Mouse (Mus musculus): ENCODE measurements around the gene Mapkbp1. TPM values are rescaled to one million over a fixed set of nuclear protein-coding genes. Genes with fewer than 3 reads are reported as not detected.

Gene Mapkbp1
- 8.3 and 9.3 TPM in 2 replicates for polyA plus RNA-seq (2015; fragmentation: Nextera tagmentation; extraction: Ambion mirVana)

- WGBS, result under 1% methylated on average over 19 of the region's 19 CpGs
- ATAC-seq, result peak; percentile 82
- peaks cover 29% of the 10 kb centered on the region for H3K4me1 ChIP-seq (ENCODE audit: control insufficient read depth, insufficient read depth, low read length)
- peak within 1 kb of the TSS; percentile 89 for H3K9ac ChIP-seq (ENCODE audit: low read depth, low read length)
- H3K27ac ChIP-seq (ENCODE audit: low read length), result peak within 1 kb of the TSS; percentile 82
- H3K9me3 ChIP-seq (replicated peaks; ENCODE audit: control insufficient read depth, low read length, poor library complexity, severe bottlenecking), result no peaks in the 10 kb centered on the region
- H3K27me3 ChIP-seq (ENCODE audit: control insufficient read depth, insufficient read depth, low read depth, low read length), result no peaks in the 10 kb centered on the region
- peak within 1 kb of the TSS; percentile 88 for H3K4me2 ChIP-seq (ENCODE audit: low read length)
- peak within 1 kb of the TSS; percentile 93 for H3K4me3 ChIP-seq (ENCODE audit: low read depth, low read length)
- H3K36me3 ChIP-seq (ENCODE audit: control insufficient read depth, insufficient read depth, low read length), result no peaks in the 10 kb centered on the region
These were observed at the start of gene Mapkbp1 for GRCm38 (mm10) chr2:119972537-119972879. Gene Mapkbp1, plus strand, starts transcription at chr2:119972699.

- no peaks in the 10 kb centered on the region for H3K27me3 ChIP-seq (ENCODE audit: control insufficient read depth, insufficient read depth, low read depth, low read length)
- H3K9ac ChIP-seq (ENCODE audit: low read depth, low read length), result no peak overlapping the region
- H3K4me2 ChIP-seq (ENCODE audit: low read length), result no peak overlapping the region
- no peaks in the 10 kb centered on the region for H3K9me3 ChIP-seq (replicated peaks; ENCODE audit: control insufficient read depth, low read length, poor library complexity, severe bottlenecking)
- no peak overlapping the region for H3K27ac ChIP-seq (ENCODE audit: low read length)
- WGBS, result 48% methylated on average over 9 of the region's 9 CpGs
- H3K4me3 ChIP-seq (ENCODE audit: low read depth, low read length), result no peak overlapping the region
- H3K4me1 ChIP-seq (ENCODE audit: control insufficient read depth, insufficient read depth, low read length), result peaks cover 22% of the 10 kb centered on the region
- ATAC-seq, result no peak
- peaks cover 2% of the 10 kb centered on the region; the same call in 1 of the 2 replicates for H3K36me3 ChIP-seq (ENCODE audit: control insufficient read depth, insufficient read depth, low read length)
These were observed 1.9 kb upstream of the Mapkbp1 start for GRCm38 (mm10) chr2:119970571-119970970.

- Histone ChIP-seq H3K27me3 (ENCODE audit: control insufficient read depth, insufficient read depth, low read depth, low read length) (no peaks in the 10 kb centered on the region), H3K9me3 (replicated peaks; ENCODE audit: control insufficient read depth, low read length, poor library complexity, severe bottlenecking) (no peaks in the 10 kb centered on the region), H3K4me2 (ENCODE audit: low read length) (peak overlapping the region; percentile 88), H3K4me3 (ENCODE audit: low read depth, low read length) (no peak overlapping the region), H3K9ac (ENCODE audit: low read depth, low read length) (peak overlapping the region; percentile 15; the same call in 1 of the 2 replicates), H3K36me3 (ENCODE audit: control insufficient read depth, insufficient read depth, low read length) (no peaks in the 10 kb centered on the region; the same call in 1 of the 2 replicates), H3K27ac (ENCODE audit: low read length) (no peak overlapping the region), H3K4me1 (ENCODE audit: control insufficient read depth, insufficient read depth, low read length) (peaks cover 22% of the 10 kb centered on the region)
- WGBS, result 87% methylated on average over 3 of the region's 3 CpGs
- ATAC-seq, result no peak
These were observed 1.2 kb upstream of the Mapkbp1 start for GRCm38 (mm10) chr2:119971316-119971715.

- H3K27ac ChIP-seq (ENCODE audit: low read length), result peak overlapping the region; percentile 82
- H3K9me3 ChIP-seq (replicated peaks; ENCODE audit: control insufficient read depth, low read length, poor library complexity, severe bottlenecking), result no peaks in the 10 kb centered on the region
- H3K4me3 ChIP-seq (ENCODE audit: low read depth, low read length), result peak overlapping the region; percentile 93
- WGBS, result under 1% methylated on average over 32 of the region's 32 CpGs
- H3K9ac ChIP-seq (ENCODE audit: low read depth, low read length), result peak overlapping the region; percentile 89
- ATAC-seq, result peak; percentile 98
- H3K27me3 ChIP-seq (ENCODE audit: control insufficient read depth, insufficient read depth, low read depth, low read length), result no peaks in the 10 kb centered on the region
- peak overlapping the region; percentile 88 for H3K4me2 ChIP-seq (ENCODE audit: low read length)
- peaks cover 25% of the 10 kb centered on the region for H3K4me1 ChIP-seq (ENCODE audit: control insufficient read depth, insufficient read depth, low read length)
- H3K36me3 ChIP-seq (ENCODE audit: control insufficient read depth, insufficient read depth, low read length), result no peaks in the 10 kb centered on the region
These were observed 512 bp upstream of the Mapkbp1 start for GRCm38 (mm10) chr2:119971837-119972536.

- H3K27me3 ChIP-seq (ENCODE audit: control insufficient read depth, insufficient read depth, low read depth, low read length), result no peaks in the 10 kb centered on the region
- 87% methylated on average over 7 of the region's 7 CpGs for WGBS
- H3K9me3 ChIP-seq (replicated peaks; ENCODE audit: control insufficient read depth, low read length, poor library complexity, severe bottlenecking), result no peaks in the 10 kb centered on the region
- peaks cover 13% of the 10 kb centered on the region for H3K4me1 ChIP-seq (ENCODE audit: control insufficient read depth, insufficient read depth, low read length)
- no peaks in the 10 kb centered on the region; the same call in 1 of the 2 replicates for H3K36me3 ChIP-seq (ENCODE audit: control insufficient read depth, insufficient read depth, low read length)
- H3K27ac ChIP-seq (ENCODE audit: low read length), result no peak overlapping the region
- H3K4me2 ChIP-seq (ENCODE audit: low read length), result no peak overlapping the region
- no peak for ATAC-seq
- no peak overlapping the region for H3K9ac ChIP-seq (ENCODE audit: low read depth, low read length)
- no peak overlapping the region for H3K4me3 ChIP-seq (ENCODE audit: low read depth, low read length)
These were observed 8.0 kb downstream of the Mapkbp1 start for GRCm38 (mm10) chr2:119980343-119980986.

GRCm38 (mm10) chr2:119981631-119982030 lies 9.1 kb downstream of the Mapkbp1 start:
- H3K4me3 ChIP-seq (ENCODE audit: low read depth, low read length), result no peak overlapping the region
- H3K4me1 ChIP-seq (ENCODE audit: control insufficient read depth, insufficient read depth, low read length), result peaks cover 10% of the 10 kb centered on the region
- no peak for ATAC-seq
- WGBS, result 83% methylated on average over 2 of the region's 2 CpGs
- no peaks in the 10 kb centered on the region for H3K27me3 ChIP-seq (ENCODE audit: control insufficient read depth, insufficient read depth, low read depth, low read length)
- H3K4me2 ChIP-seq (ENCODE audit: low read length), result no peak overlapping the region
- no peaks in the 10 kb centered on the region for H3K9me3 ChIP-seq (replicated peaks; ENCODE audit: control insufficient read depth, low read length, poor library complexity, severe bottlenecking)
- no peak overlapping the region for H3K27ac ChIP-seq (ENCODE audit: low read length)
- H3K36me3 ChIP-seq (ENCODE audit: control insufficient read depth, insufficient read depth, low read length), result no peaks in the 10 kb centered on the region; the same call in 1 of the 2 replicates
- no peak overlapping the region for H3K9ac ChIP-seq (ENCODE audit: low read depth, low read length)

GRCm38 (mm10) chr2:119985871-119986270 lies 13.4 kb downstream of the Mapkbp1 start:
- ATAC-seq, result no peak
- 66% methylated on average over 8 of the region's 8 CpGs for WGBS
- H3K9me3 ChIP-seq (replicated peaks; ENCODE audit: control insufficient read depth, low read length, poor library complexity, severe bottlenecking), result no peaks in the 10 kb centered on the region
- no peaks in the 10 kb centered on the region for H3K4me1 ChIP-seq (ENCODE audit: control insufficient read depth, insufficient read depth, low read length)
- no peak overlapping the region for H3K9ac ChIP-seq (ENCODE audit: low read depth, low read length)
- no peaks in the 10 kb centered on the region; the same call in 1 of the 2 replicates for H3K36me3 ChIP-seq (ENCODE audit: control insufficient read depth, insufficient read depth, low read length)
- H3K27ac ChIP-seq (ENCODE audit: low read length), result no peak overlapping the region
- no peak overlapping the region for H3K4me3 ChIP-seq (ENCODE audit: low read depth, low read length)
- no peak overlapping the region for H3K4me2 ChIP-seq (ENCODE audit: low read length)
- H3K27me3 ChIP-seq (ENCODE audit: control insufficient read depth, insufficient read depth, low read depth, low read length), result no peaks in the 10 kb centered on the region

GRCm38 (mm10) chr2:119986369-119986768 lies 13.9 kb downstream of the Mapkbp1 start:
- H3K4me1 ChIP-seq (ENCODE audit: control insufficient read depth, insufficient read depth, low read length), result no peaks in the 10 kb centered on the region
- no peaks in the 10 kb centered on the region for H3K9me3 ChIP-seq (replicated peaks; ENCODE audit: control insufficient read depth, low read length, poor library complexity, severe bottlenecking)
- H3K9ac ChIP-seq (ENCODE audit: low read depth, low read length), result no peak overlapping the region
- H3K27ac ChIP-seq (ENCODE audit: low read length), result no peak overlapping the region
- H3K27me3 ChIP-seq (ENCODE audit: control insufficient read depth, insufficient read depth, low read depth, low read length), result no peaks in the 10 kb centered on the region
- 55% methylated on average over 6 of the region's 6 CpGs for WGBS
- no peak for ATAC-seq
- H3K36me3 ChIP-seq (ENCODE audit: control insufficient read depth, insufficient read depth, low read length), result no peaks in the 10 kb centered on the region; the same call in 1 of the 2 replicates
- no peak overlapping the region for H3K4me3 ChIP-seq (ENCODE audit: low read depth, low read length)
- H3K4me2 ChIP-seq (ENCODE audit: low read length), result no peak overlapping the region

- Histone ChIP-seq H3K27ac (ENCODE audit: low read length) (no peak overlapping the region), H3K27me3 (ENCODE audit: control insufficient read depth, insufficient read depth, low read depth, low read length) (no peaks in the 10 kb centered on the region), H3K4me1 (ENCODE audit: control insufficient read depth, insufficient read depth, low read length) (no peaks in the 10 kb centered on the region), H3K4me2 (ENCODE audit: low read length) (no peak overlapping the region), H3K9ac (ENCODE audit: low read depth, low read length) (no peak overlapping the region), H3K4me3 (ENCODE audit: low read depth, low read length) (no peak overlapping the region), H3K36me3 (ENCODE audit: control insufficient read depth, insufficient read depth, low read length) (no peaks in the 10 kb centered on the region), H3K9me3 (replicated peaks; ENCODE audit: control insufficient read depth, low read length, poor library complexity, severe bottlenecking) (no peaks in the 10 kb centered on the region)
- WGBS, result 94% methylated on average over 2 of the region's 2 CpGs
- ATAC-seq, result no peak
These were observed 14.9 kb downstream of the Mapkbp1 start for GRCm38 (mm10) chr2:119987441-119987840.
